ENCODE assay signal across 9 mouse cellular contexts in the genomic region with DNA sequence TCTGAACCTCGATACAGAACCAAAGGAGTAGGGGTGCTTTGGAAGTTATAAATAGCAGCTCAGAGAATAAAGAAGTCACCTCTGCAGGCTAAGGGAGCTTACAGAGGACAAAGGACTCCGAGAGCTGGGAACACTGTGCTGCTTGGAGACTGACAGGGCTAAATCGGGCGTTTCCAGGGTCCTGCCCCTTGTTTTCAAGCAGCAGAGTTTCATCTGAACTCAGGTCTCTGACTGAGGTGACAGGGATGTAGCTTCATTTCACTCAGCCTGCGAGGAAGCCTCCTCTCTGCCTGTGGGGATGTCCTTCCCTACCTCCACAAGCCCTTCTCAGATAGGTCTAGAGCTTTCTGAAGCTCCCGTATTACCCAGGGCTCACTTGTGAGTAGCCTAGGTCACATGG.
DNase-seq lines count a peak whose midpoint lies in the region; ATAC-seq lines count a peak whose summit lies in the region.
"Had no signal": no experiment of that assay in that cellular context is flagged by ENCODE, and none has a peak within 500 bp of the region (broad histone marks: within the 10 kb centered on the region; RNA-seq: fewer than 3 reads in every experiment).

No protein-coding gene starts in this region.

- no peaks in the 10 kb centered on the region for H3K9me3 ChIP-seq in heart, embryonic 15.5 days (replicated peaks)
- no peaks in the 10 kb centered on the region for H3K9me3 ChIP-seq in hindbrain, embryonic 14.5 days (ENCODE audit: control insufficient read depth, low read length)
- H3K9me3 ChIP-seq in neural tube, embryonic 11.5 days (ENCODE audit: control insufficient read depth, low read length): no peaks in the 10 kb centered on the region

- H3K27me3 ChIP-seq in heart, embryonic 15.5 days: no peaks in the 10 kb centered on the region
- no peaks in the 10 kb centered on the region for H3K27me3 ChIP-seq in hindbrain, embryonic 14.5 days (ENCODE audit: control insufficient read depth, insufficient read depth, low read length)
- H3K27me3 ChIP-seq in neural tube, embryonic 11.5 days (ENCODE audit: control insufficient read depth, insufficient read depth, low read length): no peaks in the 10 kb centered on the region

- no peak for ATAC-seq in heart, embryonic 15.5 days (replicated peaks; ENCODE audit: insufficient number of reproducible peaks, insufficient read depth, low FRiP score, low read depth)
- peak; percentile 23 for ATAC-seq in hindbrain, embryonic 14.5 days (ENCODE audit: low FRiP score)
- ATAC-seq in neural tube, embryonic 11.5 days (ENCODE audit: insufficient read depth, low FRiP score, low TSS enrichment): peak; percentile 70
- no peak for ATAC-seq in erythroid progenitor cell, adult 5-6 weeks (replicated peaks; ENCODE audit: low FRiP score, poor library complexity, severe bottlenecking)

- WGBS in heart, embryonic 15.5 days: 17% methylated on average over 6 of the region's 6 CpGs
- WGBS in hindbrain, embryonic 14.5 days: 4% methylated on average over 6 of the region's 6 CpGs
- WGBS in neural tube, embryonic 11.5 days: 12% methylated on average over 6 of the region's 6 CpGs

- peak overlapping the region; percentile 80 for H3K27ac ChIP-seq in heart, embryonic 15.5 days
- H3K27ac ChIP-seq in hindbrain, embryonic 14.5 days: peak overlapping the region; percentile 94
- H3K27ac ChIP-seq in neural tube, embryonic 11.5 days (ENCODE audit: low read depth, low read length): peak overlapping the region; percentile 92

- peak overlapping the region; percentile 56 for H3K4me2 ChIP-seq in heart, embryonic 15.5 days
- peak overlapping the region; percentile 47 for H3K4me2 ChIP-seq in hindbrain, embryonic 14.5 days (replicated peaks)
- peak overlapping the region; percentile 52 for H3K4me2 ChIP-seq in neural tube, embryonic 11.5 days (ENCODE audit: low read depth)

- peaks cover 37% of the 10 kb centered on the region for H3K4me1 ChIP-seq in heart, embryonic 15.5 days (replicated peaks)
- peaks cover 39% of the 10 kb centered on the region for H3K4me1 ChIP-seq in hindbrain, embryonic 14.5 days (replicated peaks; ENCODE audit: control insufficient read depth, insufficient read depth, low read length)
- H3K4me1 ChIP-seq in neural tube, embryonic 11.5 days (ENCODE audit: control insufficient read depth, insufficient read depth, low read length): peaks cover 40% of the 10 kb centered on the region

- H3K9ac ChIP-seq in heart, embryonic 15.5 days: peak overlapping the region; percentile 32
- peak overlapping the region; percentile 55 for H3K9ac ChIP-seq in hindbrain, embryonic 14.5 days
- H3K9ac ChIP-seq in neural tube, embryonic 11.5 days (ENCODE audit: low read length): peak overlapping the region; percentile 64

- H3K4me3 ChIP-seq in heart, embryonic 15.5 days: peak overlapping the region; percentile 38
- H3K4me3 ChIP-seq in hindbrain, embryonic 14.5 days (replicated peaks; ENCODE audit: low read length): peak overlapping the region; percentile 18
- peak overlapping the region; percentile 4; the same call in 1 of the 2 replicates for H3K4me3 ChIP-seq in neural tube, embryonic 11.5 days (ENCODE audit: low read depth, low read length)

- no peaks in the 10 kb centered on the region for H3K36me3 ChIP-seq in heart, embryonic 15.5 days
- no peaks in the 10 kb centered on the region for H3K36me3 ChIP-seq in hindbrain, embryonic 14.5 days (replicated peaks; ENCODE audit: control insufficient read depth, insufficient read depth)
- H3K36me3 ChIP-seq in neural tube, embryonic 11.5 days (ENCODE audit: control insufficient read depth, insufficient read depth, low read length): no peaks in the 10 kb centered on the region

- no peak for DNase-seq in heart, adult 11 months
- peak; percentile 70 for DNase-seq in embryo, embryonic 9.5 days (ENCODE audit: extremely low spot score)
- peak; percentile 47 for DNase-seq in hindbrain, embryonic 14.5 days (ENCODE audit: low spot score)
- peak; percentile 71 for DNase-seq in neural tube, embryonic 11.5 days (ENCODE audit: low spot score)
- DNase-seq in testis, postnatal 14 days (ENCODE audit: low spot score): no peak
- no peak for DNase-seq in gastrocnemius, postnatal 4 days (ENCODE audit: low spot score in 2 of 2)
- DNase-seq: adrenal gland, postnatal 25 days had no signal

Comparison
In these comparisons a context has a peak if more than half of its experiments do, and no peak if none do; other contexts are left out.
1. ATAC-seq: peak in hindbrain, embryonic 14.5 days (single experiment) and neural tube, embryonic 11.5 days (single experiment); none in heart, embryonic 15.5 days (single experiment) and erythroid progenitor cell, adult 5-6 weeks (single experiment).
2. DNase-seq: peak in embryo, embryonic 9.5 days (single experiment), hindbrain, embryonic 14.5 days (single experiment) and neural tube, embryonic 11.5 days (single experiment); none in heart, adult 11 months (single experiment), testis, postnatal 14 days (single experiment) and gastrocnemius, postnatal 4 days (0 of 2).
3. Peak in every context shown above with its lines, with median percentiles within 50 percentile points of each other: H3K27ac ChIP-seq, H3K4me2 ChIP-seq, H3K4me3 ChIP-seq and H3K9ac ChIP-seq.